Comparison of ENCODE assay signal across 10 mouse cellular contexts in genomic region chr5:120643365-120644085, GRCm38 (mm10). TPM values are rescaled to one million over a fixed set of nuclear protein-coding genes. Genes with fewer than 3 reads are reported as not detected.
DNase-seq lines count a peak whose midpoint lies in the region; ATAC-seq lines count a peak whose summit lies in the region.
"Had no signal": no experiment of that assay in that cellular context is flagged by ENCODE, and none has a peak within 500 bp of the region (broad histone marks: within the 10 kb centered on the region; RNA-seq: fewer than 3 reads in every experiment).

No protein-coding gene starts in this region.

- DNase-seq in layer of hippocampus, adult 9-11 months = peak; percentile 77
- DNase-seq in layer of hippocampus, postnatal 36 days = no peak
- peak; percentile 54 to 76 for DNase-seq in adrenal gland, adult 18-20 months (ENCODE audit: low spot score in 2 of 2)
- DNase-seq in cerebellum, adult 8-10 months = peak; percentile 59
- no peak for DNase-seq in B cell, adult 2 months
- DNase-seq in layer of hippocampus, adult 18-20 months (ENCODE audit: low spot score in 2 of 2) = no peak
- DNase-seq: thymus, adult 2 months had no signal

- ATAC-seq in megakaryocyte, adult 5-6 weeks (ENCODE audit: poor library complexity, severe bottlenecking) = peak; percentile 53
- ATAC-seq: midbrain, embryonic 13.5 days had no signal

RNA-seq across cellular contexts. Expression of gene Rasal1, which starts 5.1 kb away (rescaled TPM):
- total RNA-seq in layer of hippocampus, postnatal 36 days (2021) = 10 to 100 TPM; 91.6 to 92.0 TPM
- total RNA-seq in adrenal gland, adult 18-20 months (2021) = 10 to 100 TPM in 1 of 2 experiments, 1 to 10 TPM in 1; 4.3 to 14.1 TPM
- 0.05 TPM in 1 of 2 replicates, not detected in the other for total RNA-seq in megakaryocyte, adult 5-6 weeks (2015)
- not detected in 2 replicates for total RNA-seq in megakaryocyte, adult 5-6 weeks (2017)
- total RNA-seq in layer of hippocampus, adult 18-20 months (2021) = 10 to 100 TPM; 92.7 to 97.3 TPM

RNA-seq across cellular contexts. Expression of gene Cfap73, which starts 9.5 kb away (rescaled TPM):
- total RNA-seq in layer of hippocampus, postnatal 36 days (2021) = under 1 TPM in 1 of 2 experiments, not detected in 1; 0.77 TPM
- under 1 TPM in 1 of 2 experiments, not detected in 1; 0.33 TPM for total RNA-seq in adrenal gland, adult 18-20 months (2021)
- not detected in 2 replicates for total RNA-seq in megakaryocyte, adult 5-6 weeks (2015)
- not detected in 2 replicates for total RNA-seq in megakaryocyte, adult 5-6 weeks (2017)
- total RNA-seq in layer of hippocampus, adult 18-20 months (2021) = under 1 TPM; 0.61 to 0.82 TPM
- total RNA-seq: liver, adult 2 months had no signal

RNA-seq across cellular contexts. Expression of gene Ddx54, which starts 31.0 kb away (rescaled TPM):
- total RNA-seq in layer of hippocampus, postnatal 36 days (2021) = 10 to 100 TPM; 34.4 to 39.5 TPM
- 10 to 100 TPM; 44.1 to 57.6 TPM for total RNA-seq in adrenal gland, adult 18-20 months (2021)
- 7.7 and 7.9 TPM in 2 replicates for total RNA-seq in megakaryocyte, adult 5-6 weeks (2015)
- total RNA-seq in megakaryocyte, adult 5-6 weeks (2017) = 21.3 and 22.6 TPM in 2 replicates
- total RNA-seq in layer of hippocampus, adult 18-20 months (2021) = 10 to 100 TPM; 39.3 to 40.5 TPM

RNA-seq across cellular contexts. Expression of gene Rita1, which starts 31.1 kb away (rescaled TPM):
- total RNA-seq in layer of hippocampus, postnatal 36 days (2021) = 10 to 100 TPM; 29.1 to 29.6 TPM
- total RNA-seq in adrenal gland, adult 18-20 months (2021) = 10 to 100 TPM; 14.2 to 16.9 TPM
- 1.5 and 3.0 TPM in 2 replicates for total RNA-seq in megakaryocyte, adult 5-6 weeks (2015)
- total RNA-seq in megakaryocyte, adult 5-6 weeks (2017) = 2.2 and 3.2 TPM in 2 replicates
- 10 to 100 TPM; 27.5 to 29.5 TPM for total RNA-seq in layer of hippocampus, adult 18-20 months (2021)

RNA-seq across cellular contexts. Expression of gene Iqcd, which starts 54.7 kb away (rescaled TPM):
- 1 to 10 TPM in 1 of 2 experiments, under 1 TPM in 1; 0.35 to 1.2 TPM for total RNA-seq in layer of hippocampus, postnatal 36 days (2021)
- total RNA-seq in adrenal gland, adult 18-20 months (2021) = under 1 TPM; 0.36 to 0.48 TPM
- 0.18 and 0.98 TPM in 2 replicates for total RNA-seq in megakaryocyte, adult 5-6 weeks (2015)
- 0.11 and 0.45 TPM in 2 replicates for total RNA-seq in megakaryocyte, adult 5-6 weeks (2017)
- total RNA-seq in layer of hippocampus, adult 18-20 months (2021) = 1 to 10 TPM in 1 of 2 experiments, under 1 TPM in 1; 0.99 to 1.0 TPM

Comparison
In these comparisons a context has a peak if more than half of its experiments do, and no peak if none do; other contexts are left out.
1. DNase-seq: peak in layer of hippocampus, adult 9-11 months (single experiment), adrenal gland, adult 18-20 months (2 of 2) and cerebellum, adult 8-10 months (single experiment); none in layer of hippocampus, postnatal 36 days (0 of 2), B cell, adult 2 months (0 of 2) and layer of hippocampus, adult 18-20 months (0 of 2).
2. RNA of gene Rasal1, which starts 5.1 kb away (total RNA-seq): 92.7 to 97.3 TPM in layer of hippocampus, adult 18-20 months and 91.6 to 92.0 TPM in layer of hippocampus, postnatal 36 days; 4.3 to 14.1 TPM in adrenal gland, adult 18-20 months and 0.05 TPM in megakaryocyte, adult 5-6 weeks; every median in the first group is over 4 times any median in the second.